Mouse (Mus musculus): ENCODE results near the gene Tmem19. TPM values are rescaled to one million over a fixed set of nuclear protein-coding genes. Genes with fewer than 3 reads are reported as not detected.

Tmem19 gene
- polyA plus RNA-seq, 1 experiment from 2014 or later: 20.3 TPM

GRCm38 (mm10) chr10:115348131-115348530, 14.2 kb downstream of the Tmem19 start:
- Histone ChIP-seq H3K27me3 (replicated peaks) (no peaks in the 10 kb centered on the region), H3K9ac (no peak overlapping the region), H3K4me3 (no peak overlapping the region), H3K4me1 (no peaks in the 10 kb centered on the region), H3K9me3 (no peaks in the 10 kb centered on the region), H3K36me3 (peaks cover 26% of the 10 kb centered on the region), H3K4me2 (no peak overlapping the region), H3K27ac (replicated peaks) (no peak overlapping the region)
- ATAC-seq (ENCODE audit: extremely low read depth, insufficient number of reproducible peaks, low FRiP score, low TSS enrichment): no peak
- WGBS: 63% methylated on average over 6 of the region's 6 CpGs

- Histone ChIP-seq H3K9me3 (no peaks in the 10 kb centered on the region), H3K4me3 (no peak overlapping the region), H3K9ac (no peak overlapping the region), H3K36me3 (peaks cover 40% of the 10 kb centered on the region), H3K4me1 (no peaks in the 10 kb centered on the region), H3K4me2 (no peak overlapping the region), H3K27me3 (replicated peaks) (no peaks in the 10 kb centered on the region), H3K27ac (replicated peaks) (no peak overlapping the region)
- no peak for ATAC-seq (ENCODE audit: extremely low read depth, insufficient number of reproducible peaks, low FRiP score, low TSS enrichment)
These were observed 15.9 kb downstream of the Tmem19 start for GRCm38 (mm10) chr10:115346444-115346843.

GRCm38 (mm10) chr10:115342771-115343425, 19.4 kb downstream of the Tmem19 start:
- Histone ChIP-seq H3K4me3 (no peak overlapping the region), H3K4me1 (no peaks in the 10 kb centered on the region), H3K36me3 (peaks cover 64% of the 10 kb centered on the region), H3K9ac (no peak overlapping the region), H3K27ac (replicated peaks) (no peak overlapping the region), H3K4me2 (no peak overlapping the region), H3K27me3 (replicated peaks) (no peaks in the 10 kb centered on the region), H3K9me3 (no peaks in the 10 kb centered on the region)
- no peak for ATAC-seq (ENCODE audit: extremely low read depth, insufficient number of reproducible peaks, low FRiP score, low TSS enrichment)
- WGBS: 84% methylated on average over 4 of the region's 4 CpGs

- 85% methylated on average over 7 of the region's 7 CpGs for WGBS
- ATAC-seq (ENCODE audit: extremely low read depth, insufficient number of reproducible peaks, low FRiP score, low TSS enrichment): no peak
- H3K4me1 ChIP-seq: no peaks in the 10 kb centered on the region
These were observed 22.4 kb downstream of the Tmem19 start for GRCm38 (mm10) chr10:115339820-115340328.

GRCm38 (mm10) chr10:115336901-115337300, 25.4 kb downstream of the Tmem19 start:
- WGBS: 69% methylated on average over 4 of the region's 4 CpGs
- Histone ChIP-seq H3K4me3 (no peak overlapping the region), H3K4me1 (peaks cover 13% of the 10 kb centered on the region), H3K36me3 (peaks cover 28% of the 10 kb centered on the region), H3K4me2 (no peak overlapping the region), H3K27ac (replicated peaks) (no peak overlapping the region), H3K27me3 (replicated peaks) (no peaks in the 10 kb centered on the region), H3K9ac (no peak overlapping the region), H3K9me3 (no peaks in the 10 kb centered on the region)
- no peak for ATAC-seq (ENCODE audit: extremely low read depth, insufficient number of reproducible peaks, low FRiP score, low TSS enrichment)

More at GRCm38 (mm10) chr10:115339820-115340328, 22.4 kb downstream of the Tmem19 start:
- Histone ChIP-seq H3K4me2 (no peak overlapping the region), H3K36me3 (peaks cover 45% of the 10 kb centered on the region), H3K9ac (no peak overlapping the region), H3K4me3 (no peak overlapping the region), H3K27ac (replicated peaks) (no peak overlapping the region), H3K27me3 (replicated peaks) (no peaks in the 10 kb centered on the region), H3K9me3 (no peaks in the 10 kb centered on the region)

GRCm38 (mm10) chr10:115333528-115333927, 28.8 kb downstream of the Tmem19 start:
- H3K4me3 ChIP-seq: no peak overlapping the region
- ATAC-seq (ENCODE audit: extremely low read depth, insufficient number of reproducible peaks, low FRiP score, low TSS enrichment): no peak
- H3K27me3 ChIP-seq (replicated peaks): no peaks in the 10 kb centered on the region
- H3K9ac ChIP-seq: no peak overlapping the region
- no peak overlapping the region for H3K4me2 ChIP-seq
- H3K4me1 ChIP-seq: peaks cover 13% of the 10 kb centered on the region
- no peaks in the 10 kb centered on the region for H3K36me3 ChIP-seq
- WGBS: 76% methylated on average over 9 of the region's 9 CpGs
- no peaks in the 10 kb centered on the region for H3K9me3 ChIP-seq
- no peak overlapping the region for H3K27ac ChIP-seq (replicated peaks)

GRCm38 (mm10) chr10:115332997-115333396, 29.3 kb downstream of the Tmem19 start:
- H3K4me3 ChIP-seq: no peak overlapping the region
- H3K4me2 ChIP-seq: no peak overlapping the region
- H3K9me3 ChIP-seq: no peaks in the 10 kb centered on the region
- no peaks in the 10 kb centered on the region for H3K27me3 ChIP-seq (replicated peaks)
- ATAC-seq (ENCODE audit: extremely low read depth, insufficient number of reproducible peaks, low FRiP score, low TSS enrichment): no peak
- peaks cover 13% of the 10 kb centered on the region for H3K4me1 ChIP-seq
- no peaks in the 10 kb centered on the region for H3K36me3 ChIP-seq
- 37% methylated on average over 4 of the region's 4 CpGs for WGBS
- no peak overlapping the region for H3K27ac ChIP-seq (replicated peaks)
- no peak overlapping the region for H3K9ac ChIP-seq

GRCm38 (mm10) chr10:115332420-115332952, 29.8 kb downstream of the Tmem19 start:
- Histone ChIP-seq H3K27ac (replicated peaks) (0 out of 2 replicates have a peak overlapping the region, but pooled peaks have one; percentile 20), H3K4me2 (no peak overlapping the region), H3K4me3 (no peak overlapping the region), H3K4me1 (peaks cover 13% of the 10 kb centered on the region), H3K36me3 (no peaks in the 10 kb centered on the region), H3K27me3 (replicated peaks) (no peaks in the 10 kb centered on the region), H3K9ac (no peak overlapping the region), H3K9me3 (no peaks in the 10 kb centered on the region)
- WGBS: 70% methylated on average over 8 of the region's 8 CpGs
- ATAC-seq (ENCODE audit: extremely low read depth, insufficient number of reproducible peaks, low FRiP score, low TSS enrichment): no peak

- H3K4me1 ChIP-seq: peaks cover 13% of the 10 kb centered on the region
- H3K9me3 ChIP-seq: no peaks in the 10 kb centered on the region
- no peaks in the 10 kb centered on the region for H3K27me3 ChIP-seq (replicated peaks)
- H3K4me2 ChIP-seq: no peak overlapping the region
- no peak overlapping the region for H3K4me3 ChIP-seq
- WGBS: 81% methylated on average over 3 of the region's 3 CpGs
- ATAC-seq (ENCODE audit: extremely low read depth, insufficient number of reproducible peaks, low FRiP score, low TSS enrichment): no peak
- no peak overlapping the region for H3K27ac ChIP-seq (replicated peaks)
- H3K36me3 ChIP-seq: no peaks in the 10 kb centered on the region
- H3K9ac ChIP-seq: no peak overlapping the region
These were observed 33.2 kb downstream of the Tmem19 start for GRCm38 (mm10) chr10:115329010-115329530.

GRCm38 (mm10) chr10:115328514-115328913, 33.8 kb downstream of the Tmem19 start:
- 56% methylated on average over 6 of the region's 6 CpGs for WGBS
- H3K27ac ChIP-seq (replicated peaks): no peak overlapping the region

GRCm38 (mm10) chr10:115323295-115323694, 39.0 kb downstream of the Tmem19 start:
- 7% methylated on average over 6 of the region's 6 CpGs for WGBS
- Histone ChIP-seq H3K27me3 (replicated peaks) (no peaks in the 10 kb centered on the region), H3K9ac (no peak overlapping the region), H3K4me2 (no peak overlapping the region), H3K4me1 (no peaks in the 10 kb centered on the region), H3K27ac (replicated peaks) (no peak overlapping the region), H3K9me3 (no peaks in the 10 kb centered on the region), H3K36me3 (no peaks in the 10 kb centered on the region), H3K4me3 (no peak overlapping the region)
- ATAC-seq (ENCODE audit: extremely low read depth, insufficient number of reproducible peaks, low FRiP score, low TSS enrichment): no peak

More at GRCm38 (mm10) chr10:115328514-115328913, 33.8 kb downstream of the Tmem19 start:
- no peaks in the 10 kb centered on the region for H3K36me3 ChIP-seq
- H3K27me3 ChIP-seq (replicated peaks): no peaks in the 10 kb centered on the region
- no peaks in the 10 kb centered on the region for H3K9me3 ChIP-seq
- no peak overlapping the region for H3K4me3 ChIP-seq
- peaks cover 9% of the 10 kb centered on the region for H3K4me1 ChIP-seq
- no peak for ATAC-seq (ENCODE audit: extremely low read depth, insufficient number of reproducible peaks, low FRiP score, low TSS enrichment)
- H3K9ac ChIP-seq: no peak overlapping the region
- H3K4me2 ChIP-seq: no peak overlapping the region

Measured in heart, embryonic 13.5 days (tissue).